Mouse (Mus musculus) embryonic facial prominence, embryonic 12.5 days (tissue): ENCODE measurements around the gene Rhd. TPM values are rescaled to one million over a fixed set of nuclear protein-coding genes. Genes with fewer than 3 reads are reported as not detected.
A peak's percentile ranks its signal among the peaks of the same experiment; 100 is the strongest.
"Not testable (repeated sequence)": the region's sequence is repeated elsewhere in the genome, so short reads cannot be mapped to it uniquely, and the experiment has no call there.

Experiments used
- ATAC-seq: fragments of 200-750 bp; cut with Nextera tagmentation; 2 replicates; pipeline ENCODE4 v1.8.0; 2017; ENCODE audit not compliant: insufficient number of reproducible peaks, insufficient read depth, low FRiP score, low TSS enrichment
- H3K27ac ChIP-seq: fragments of 300-500 bp; sonication (generic); 2 replicates; pipeline ENCODE4 v1.5.1; 2016; ENCODE audit warnings: mild to moderate bottlenecking
- H3K27me3 ChIP-seq: fragments of 300-500 bp; sonication (generic); 2 replicates; pipeline ENCODE4 v1.6.1; 2016; ENCODE audit warnings: mild to moderate bottlenecking, moderate library complexity
- H3K36me3 ChIP-seq: fragments of 300-500 bp; sonication (generic); 2 replicates; pipeline ENCODE4 v1.6.1; 2016; ENCODE audit warnings: mild to moderate bottlenecking
- H3K4me1 ChIP-seq: fragments of 300-500 bp; sonication (generic); 2 replicates; pipeline ENCODE4 v1.6.1; 2016
- H3K4me2 ChIP-seq: fragments of 300-500 bp; sonication (generic); replicated peaks from 2 replicates; pipeline ENCODE4 v1.6.1; 2016; ENCODE audit warnings: mild to moderate bottlenecking, moderate library complexity
- H3K4me3 ChIP-seq: fragments of 300-500 bp; sonication (generic); 2 replicates; pipeline ENCODE4 v1.5.1; 2016; ENCODE audit warnings: mild to moderate bottlenecking
- H3K9ac ChIP-seq: fragments of 300-500 bp; sonication (generic); 2 replicates; pipeline ENCODE4 v1.6.1; 2016; ENCODE audit warnings: mild to moderate bottlenecking, moderate library complexity
- H3K9me3 ChIP-seq: fragments of 300-500 bp; sonication (generic); 2 replicates; pipeline ENCODE4 v1.6.1; 2016; ENCODE audit warnings: mild to moderate bottlenecking, moderate library complexity
- WGBS: fragments of 180-500 bp; shearing (Covaris S2); methylation state at CpG from one replicate; pipeline ENCODE4 v1.1.7; 2016; 5-methylcytosine and 5-hydroxymethylcytosine counted together
- polyA plus RNA-seq: library from polyadenylated mRNA; unstranded; fragments of >200 nt; fragmentation: Nextera tagmentation; extraction: Ambion mirVana; gene quantifications from 2 replicates; pipeline ENCODE4 v1.2.1, GENCODE M21; 2016

The Rhd gene
- 6.8 and 8.5 TPM in 2 replicates for polyA plus RNA-seq

DNA sequence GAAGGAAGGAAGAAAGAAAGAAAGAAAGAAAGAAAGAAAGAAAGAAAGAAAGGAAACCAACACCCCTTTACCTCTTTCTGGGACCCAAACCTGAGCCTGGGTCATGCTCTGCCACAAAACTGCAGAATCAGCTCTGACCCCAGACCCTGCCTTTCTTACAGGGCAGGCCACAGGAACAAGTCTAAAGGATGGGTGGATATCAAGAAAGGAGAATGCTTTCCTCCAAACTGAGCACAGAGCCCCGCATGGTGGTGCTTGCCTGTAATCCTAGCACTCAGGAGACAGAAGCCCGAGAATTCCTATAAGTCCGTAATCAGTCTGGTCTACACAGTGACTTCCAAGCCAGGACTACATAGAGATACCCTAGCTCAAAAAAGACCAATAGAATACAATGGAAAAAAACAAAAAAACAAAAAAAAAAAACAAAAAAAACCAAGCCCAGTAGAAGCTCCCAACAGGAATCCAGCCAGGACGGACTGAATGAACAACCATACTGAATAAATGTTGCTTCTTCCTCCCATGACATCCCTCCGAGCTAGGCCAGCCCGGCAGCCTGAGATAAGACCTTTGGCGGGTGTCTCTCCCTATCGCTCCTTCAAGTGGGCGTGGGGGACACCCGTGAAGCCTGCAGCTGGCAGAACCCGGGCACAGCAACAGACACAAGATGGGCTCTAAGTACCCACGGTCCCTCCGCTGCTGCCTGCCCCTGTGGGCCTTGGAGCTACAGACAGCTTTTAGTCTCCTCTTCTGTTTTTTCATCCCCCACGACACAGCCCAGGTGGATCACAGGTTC is at the start of gene Rhd:
Gene Rhd, plus strand, starts transcription at position 600 of the 793 bp plus-strand sequence.
- Histone ChIP-seq H3K9me3 (no peaks in the 10 kb centered on the region), H3K36me3 (no peaks in the 10 kb centered on the region), H3K4me1 (peaks cover 2% of the 10 kb centered on the region), H3K27me3 (peaks cover 4% of the 10 kb centered on the region), H3K9ac (no peak within 1 kb of the TSS), H3K4me3 (no peak within 1 kb of the TSS), H3K4me2 (no peak within 1 kb of the TSS), H3K27ac (no peak within 1 kb of the TSS)
- ATAC-seq: no peak
- 63% methylated on average over 14 of the region's 14 CpGs for WGBS

DNA sequence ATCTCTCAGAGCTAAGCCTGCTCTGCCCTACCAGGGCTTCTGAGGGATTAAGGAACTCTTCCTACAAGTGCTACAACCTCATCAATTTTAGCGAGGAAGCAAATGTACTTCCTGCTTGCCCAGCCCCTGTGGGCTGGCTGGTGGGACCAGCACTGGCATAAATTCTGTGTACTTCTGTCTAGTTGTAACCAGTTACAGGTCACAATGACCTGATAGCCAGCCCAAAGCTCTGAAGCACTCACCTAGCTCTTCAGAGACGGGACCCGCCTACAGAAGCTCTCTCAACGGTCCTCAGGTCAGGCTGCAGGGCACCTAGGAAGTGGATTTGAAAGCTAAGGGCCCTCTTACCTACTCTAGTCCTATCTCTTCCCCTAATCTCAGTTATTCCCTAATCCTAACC is 46.6 kb upstream of the Rhd start:
- Histone ChIP-seq H3K36me3 (peaks cover 13% of the 10 kb centered on the region), H3K4me1 (no peaks in the 10 kb centered on the region), H3K9ac (no peak overlapping the region), H3K9me3 (no peaks in the 10 kb centered on the region), H3K4me2 (no peak overlapping the region), H3K27ac (no peak overlapping the region), H3K27me3 (no peaks in the 10 kb centered on the region), H3K4me3 (no peak overlapping the region)
- ATAC-seq: no peak
- WGBS: 90% methylated on average over 4 of the region's 4 CpGs

GRCm38 (mm10) chr4:134821061-134821460 is 43.3 kb upstream of the Rhd start:
- no peak overlapping the region for H3K4me2 ChIP-seq
- ATAC-seq: no peak

DNA sequence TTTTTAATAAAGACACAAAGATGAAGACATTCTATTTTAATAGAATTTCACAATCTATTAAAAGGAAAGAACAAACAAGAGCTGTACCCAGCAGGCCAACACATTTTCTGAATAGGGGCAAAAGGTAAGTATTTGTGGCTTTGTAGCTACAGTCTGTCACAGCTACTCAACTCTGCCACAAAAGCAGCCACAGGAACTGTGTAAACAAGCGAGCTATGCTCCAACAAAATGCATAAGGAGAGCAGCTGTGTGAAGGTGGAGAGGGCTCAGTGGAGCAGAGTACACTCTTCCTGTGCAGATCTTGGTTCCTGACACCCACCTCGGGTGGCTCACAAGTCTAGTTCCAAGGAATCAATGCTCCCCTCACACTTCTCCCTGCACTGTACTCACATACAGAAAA is 40.8 kb upstream of the Rhd start:
- H3K36me3 ChIP-seq: peaks cover 39% of the 10 kb centered on the region
- no peak overlapping the region for H3K4me3 ChIP-seq
- no peaks in the 10 kb centered on the region for H3K27me3 ChIP-seq
- H3K9me3 ChIP-seq: no peaks in the 10 kb centered on the region
- no peak overlapping the region for H3K9ac ChIP-seq
- no peak overlapping the region for H3K4me2 ChIP-seq
- H3K27ac ChIP-seq: no peak overlapping the region
- peaks cover 3% of the 10 kb centered on the region; the same call in 1 of the 2 replicates for H3K4me1 ChIP-seq
- WGBS: 81% methylated on average over 2 of the region's 2 CpGs
- ATAC-seq: no peak

More at GRCm38 (mm10) chr4:134821061-134821460, 43.3 kb upstream of the Rhd start:
- Histone ChIP-seq H3K27me3 (no peaks in the 10 kb centered on the region), H3K36me3 (peaks cover 22% of the 10 kb centered on the region), H3K4me3 (no peak overlapping the region), H3K9me3 (no peaks in the 10 kb centered on the region), H3K9ac (no peak overlapping the region), H3K4me1 (peaks cover 3% of the 10 kb centered on the region; the same call in 1 of the 2 replicates), H3K27ac (no peak overlapping the region)
- 88% methylated on average over 1 of the region's 1 CpGs for whole genome bisulfite sequencing

GRCm38 (mm10) chr4:134825864-134826263 is 38.5 kb upstream of the Rhd start:
- not testable (repeated sequence) for H3K4me1 ChIP-seq, H3K27ac ChIP-seq, H3K27me3 ChIP-seq, H3K9ac ChIP-seq, ATAC-seq, H3K9me3 ChIP-seq, H3K4me2 ChIP-seq, H3K4me3 ChIP-seq
- peaks cover 49% of the 10 kb centered on the region for H3K36me3 ChIP-seq
- 94% methylated on average over 11 of the region's 11 CpGs for WGBS

DNA sequence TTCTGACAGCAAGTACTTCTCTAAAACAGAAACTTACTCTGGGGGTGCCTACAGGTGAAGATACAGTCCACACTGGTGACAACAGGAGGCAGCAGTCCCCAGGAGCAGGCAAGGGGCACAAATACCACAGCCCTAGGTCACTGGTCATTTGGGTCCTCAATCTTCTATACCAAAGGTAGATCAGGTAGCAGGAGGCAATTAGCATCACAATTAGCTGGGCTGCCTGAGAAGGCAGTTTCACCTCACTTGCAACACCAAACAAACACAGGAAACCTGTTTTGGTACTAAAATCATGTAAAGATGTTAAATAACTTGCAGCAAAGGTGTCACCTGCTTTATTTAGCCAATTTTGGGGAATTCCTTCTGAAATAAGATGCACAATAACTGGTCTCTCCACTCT is 38.0 kb upstream of the Rhd start:
- ATAC-seq: no peak
- H3K36me3 ChIP-seq: peaks cover 52% of the 10 kb centered on the region
- H3K4me3 ChIP-seq: no peak overlapping the region

GRCm38 (mm10) chr4:134827806-134828205 is 36.5 kb upstream of the Rhd start:
- no peak overlapping the region for H3K27ac ChIP-seq
- H3K4me1 ChIP-seq: peaks cover 3% of the 10 kb centered on the region; the same call in 1 of the 2 replicates
- no peaks in the 10 kb centered on the region for H3K9me3 ChIP-seq
- H3K4me2 ChIP-seq: no peak overlapping the region
- WGBS: 91% methylated on average over 11 of the region's 11 CpGs
- no peak for ATAC-seq
- peaks cover 56% of the 10 kb centered on the region for H3K36me3 ChIP-seq
- H3K4me3 ChIP-seq: no peak overlapping the region
- no peaks in the 10 kb centered on the region for H3K27me3 ChIP-seq
- H3K9ac ChIP-seq: no peak overlapping the region

More for the DNA sequence above, 38.0 kb upstream of the Rhd start:
- Histone ChIP-seq H3K27me3 (no peaks in the 10 kb centered on the region), H3K27ac (no peak overlapping the region), H3K4me1 (peaks cover 3% of the 10 kb centered on the region; the same call in 1 of the 2 replicates), H3K4me2 (no peak overlapping the region), H3K9ac (no peak overlapping the region), H3K9me3 (no peaks in the 10 kb centered on the region)

- no peak overlapping the region for H3K27ac ChIP-seq
- no peak overlapping the region for H3K4me2 ChIP-seq
- no peak overlapping the region for H3K4me3 ChIP-seq
- no peak for ATAC-seq
- peaks cover 38% of the 10 kb centered on the region for H3K36me3 ChIP-seq
- 89% methylated on average over 3 of the region's 3 CpGs for WGBS
- no peaks in the 10 kb centered on the region for H3K9me3 ChIP-seq
- no peak overlapping the region for H3K9ac ChIP-seq
- H3K27me3 ChIP-seq: no peaks in the 10 kb centered on the region
- no peaks in the 10 kb centered on the region for H3K4me1 ChIP-seq
These were observed 32.4 kb upstream of the Rhd start for GRCm38 (mm10) chr4:134831934-134832333.

- H3K36me3 ChIP-seq: peaks cover 18% of the 10 kb centered on the region; the same call in 1 of the 2 replicates
- H3K9ac ChIP-seq: no peak overlapping the region
- no peak overlapping the region for H3K4me3 ChIP-seq
- ATAC-seq: no peak
- H3K4me1 ChIP-seq: no peaks in the 10 kb centered on the region
- H3K9me3 ChIP-seq: no peaks in the 10 kb centered on the region
- 91% methylated on average over 4 of the region's 4 CpGs for WGBS
- no peaks in the 10 kb centered on the region for H3K27me3 ChIP-seq
- H3K4me2 ChIP-seq: no peak overlapping the region
- no peak overlapping the region for H3K27ac ChIP-seq
These were observed 28.9 kb upstream of the Rhd start for GRCm38 (mm10) chr4:134835486-134835885.

GRCm38 (mm10) chr4:134838221-134838620 is 26.1 kb upstream of the Rhd start:
- WGBS: 81% methylated on average over 1 of the region's 1 CpGs
- 0 out of 2 replicates have a peak, but pooled peaks cover under 1% of the 10 kb centered on the region for H3K36me3 ChIP-seq

DNA sequence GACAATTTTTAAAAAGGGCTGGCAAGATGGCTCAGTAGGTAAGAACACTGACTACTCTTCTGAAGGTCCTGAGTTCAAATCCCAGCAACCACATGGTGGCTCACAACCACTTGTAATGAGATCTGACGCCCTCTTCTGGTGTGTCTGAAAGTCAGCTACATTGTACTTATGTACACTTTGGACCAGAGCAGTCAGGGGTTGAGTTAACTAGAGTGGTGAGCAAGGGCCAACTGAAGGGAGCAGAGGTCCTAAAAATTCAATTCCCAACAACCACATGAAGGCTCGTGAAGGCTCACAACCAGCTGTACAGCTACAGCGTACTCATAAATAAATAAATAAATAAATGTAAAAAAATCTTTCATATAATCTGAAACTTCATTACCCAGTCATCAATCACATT is 25.6 kb upstream of the Rhd start:
- not testable (repeated sequence) for H3K4me3 ChIP-seq, H3K9me3 ChIP-seq, ATAC-seq, H3K4me1 ChIP-seq, H3K4me2 ChIP-seq, H3K36me3 ChIP-seq, H3K9ac ChIP-seq, H3K27me3 ChIP-seq, H3K27ac ChIP-seq
- WGBS: 82% methylated on average over 3 of the region's 3 CpGs

More at GRCm38 (mm10) chr4:134838221-134838620, 26.1 kb upstream of the Rhd start:
- no peak for ATAC-seq
- Histone ChIP-seq H3K27me3 (no peaks in the 10 kb centered on the region), H3K9ac (no peak overlapping the region), H3K9me3 (no peaks in the 10 kb centered on the region), H3K4me1 (no peaks in the 10 kb centered on the region), H3K4me3 (no peak overlapping the region), H3K4me2 (no peak overlapping the region), H3K27ac (no peak overlapping the region)

- Histone ChIP-seq H3K27ac (no peak overlapping the region), H3K4me3 (0 out of 2 replicates have a peak overlapping the region, but pooled peaks have one; percentile 2), H3K9me3 (no peaks in the 10 kb centered on the region), H3K9ac (no peak overlapping the region), H3K4me1 (no peaks in the 10 kb centered on the region), H3K27me3 (no peaks in the 10 kb centered on the region), H3K36me3 (no peaks in the 10 kb centered on the region), H3K4me2 (no peak overlapping the region)
- ATAC-seq: no peak
- 97% methylated on average over 1 of the region's 1 CpGs for WGBS
These were observed 24.1 kb upstream of the Rhd start for GRCm38 (mm10) chr4:134840231-134840630.
